Mouse (Mus musculus): Measurements from ENCODE around the gene Pate3. TPM values are rescaled to one million over a fixed set of nuclear protein-coding genes. Genes with fewer than 3 reads are reported as not detected.

Pate3 gene
- polyA plus RNA-seq, 1 experiment from 2014 or later: not detected

Other genes starting within 250 kb of the Pate3 start
- 12.7 and 13.8 TPM in 2 replicates for gene Cdon, start 227.1 kb downstream of the Pate3 start, polyA plus RNA-seq (2014; fragmentation: Nextera tagmentation; extraction: Ambion mirVana)
- gene Gm1113, start 129.9 kb downstream of the Pate3 start, polyA plus RNA-seq (2014; fragmentation: Nextera tagmentation; extraction: Ambion mirVana): not detected in 2 replicates
- 2.8 TPM in 2 replicates for gene Ddx25, start 89.7 kb downstream of the Pate3 start, polyA plus RNA-seq (2014; fragmentation: Nextera tagmentation; extraction: Ambion mirVana)
- 22.1 and 23.9 TPM in 2 replicates for gene Pus3, start 89.6 kb downstream of the Pate3 start, polyA plus RNA-seq (2014; fragmentation: Nextera tagmentation; extraction: Ambion mirVana)
- gene Pate2, start 77.9 kb downstream of the Pate3 start, polyA plus RNA-seq (2014; fragmentation: Nextera tagmentation; extraction: Ambion mirVana): 0.51 and 0.69 TPM in 2 replicates
- gene Hyls1, start 77.8 kb downstream of the Pate3 start, polyA plus RNA-seq (2014; fragmentation: Nextera tagmentation; extraction: Ambion mirVana): 15.1 and 17.4 TPM in 2 replicates
- not detected in 2 replicates for gene Pate4, start 36.3 kb downstream of the Pate3 start, polyA plus RNA-seq (2014; fragmentation: Nextera tagmentation; extraction: Ambion mirVana)
- not detected in 2 replicates for gene Pate1, start 39.2 kb upstream of the Pate3 start, polyA plus RNA-seq (2014; fragmentation: Nextera tagmentation; extraction: Ambion mirVana)
- gene Gm17677, start 92.8 kb upstream of the Pate3 start, polyA plus RNA-seq (2014; fragmentation: Nextera tagmentation; extraction: Ambion mirVana): not detected in 2 replicates
- not detected in 2 replicates for gene Gm17727, start 129.9 kb upstream of the Pate3 start, polyA plus RNA-seq (2014; fragmentation: Nextera tagmentation; extraction: Ambion mirVana)
- not detected in 2 replicates for gene Gm27235, start 141.9 kb upstream of the Pate3 start, polyA plus RNA-seq (2014; fragmentation: Nextera tagmentation; extraction: Ambion mirVana)
- gene D730048I06Rik, start 141.9 kb upstream of the Pate3 start, polyA plus RNA-seq (2014; fragmentation: Nextera tagmentation; extraction: Ambion mirVana): not detected in 2 replicates
- gene 9230110F15Rik, start 195.9 kb upstream of the Pate3 start, polyA plus RNA-seq (2014; fragmentation: Nextera tagmentation; extraction: Ambion mirVana): not detected in 2 replicates